Mouse (Mus musculus) urinary bladder, adult 18-20 months (tissue): ENCODE measurements around the gene Kcnc1.

Experiments used
- DNase-seq, 2 experiments: peaks; one replicate each; pipeline ENCODE4 v3.0.0; 2022; ENCODE audit warnings: low spot score in 2 of 2, mixed read lengths in 2 of 2

Gene Kcnc1

GRCm38 (mm10) chr7:46471054-46471737, 74.9 kb downstream of the Kcnc1 start:
- DNase-seq: no peak

DNA sequence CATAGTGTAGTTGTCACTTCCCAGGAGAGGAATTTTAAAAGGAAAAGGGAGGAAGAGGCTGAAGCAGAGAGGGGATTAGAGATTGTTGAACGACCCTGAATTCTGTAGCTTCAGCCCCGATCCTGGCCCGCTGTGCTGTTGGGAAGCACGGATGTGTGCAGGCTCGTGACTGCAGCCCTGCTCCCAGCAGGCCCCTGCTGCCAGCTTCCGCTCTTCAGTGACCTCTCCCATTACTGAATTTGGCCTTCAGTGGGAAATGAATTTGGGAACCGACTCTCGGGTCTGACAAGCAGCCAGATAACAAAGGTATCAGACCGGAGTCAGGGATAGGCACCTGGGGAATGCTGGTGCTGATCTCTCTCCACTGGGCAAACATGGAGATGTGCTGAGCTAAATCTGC, 76.8 kb downstream of the Kcnc1 start:
- no peak for DNase-seq

GRCm38 (mm10) chr7:46475464-46475863, 79.2 kb downstream of the Kcnc1 start:
- no peak for DNase-seq

GRCm38 (mm10) chr7:46477456-46477855, 81.2 kb downstream of the Kcnc1 start:
- no peak for DNase-seq

DNA sequence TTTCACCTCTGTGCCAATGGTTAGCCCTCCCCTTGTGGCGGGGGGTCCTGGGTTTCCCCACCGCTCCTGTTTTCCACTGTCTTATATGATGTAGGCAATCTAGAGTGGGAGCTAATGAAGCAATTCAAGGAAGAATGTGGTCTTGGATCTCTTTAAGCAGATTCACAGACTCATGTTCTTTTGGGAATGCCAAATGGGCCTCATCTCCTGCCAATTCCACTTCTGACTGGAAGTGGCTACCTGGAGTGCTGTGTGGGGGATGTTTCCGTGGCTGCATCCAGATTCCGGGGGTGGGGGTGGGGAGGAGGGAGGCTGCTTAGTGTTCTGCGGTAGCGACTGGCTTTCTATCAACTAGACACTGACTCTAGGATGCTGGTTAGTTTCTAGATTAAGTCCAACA, 83.5 kb downstream of the Kcnc1 start:
- DNase-seq: no peak

GRCm38 (mm10) chr7:46482099-46482531, 85.8 kb downstream of the Kcnc1 start:
- no peak for DNase-seq

DNA sequence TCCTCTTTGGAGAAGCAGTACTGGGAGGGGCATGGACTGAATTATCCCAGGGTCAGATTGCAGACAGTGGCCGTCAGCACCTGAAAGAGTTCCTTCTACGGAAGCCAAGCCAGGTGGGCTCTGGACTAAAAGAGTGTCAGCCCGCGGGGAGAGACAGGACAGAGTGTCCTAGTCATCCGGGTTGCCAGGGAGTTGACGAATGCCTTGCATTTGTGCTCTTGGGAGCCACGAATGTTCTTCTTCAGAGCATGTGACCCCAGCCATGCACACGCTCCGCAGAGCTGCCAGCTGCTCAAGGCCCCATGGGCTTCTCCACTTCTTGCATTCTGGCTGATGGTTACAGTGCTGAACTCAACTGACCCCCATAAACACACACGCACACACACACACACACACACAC, 86.8 kb downstream of the Kcnc1 start:
- no peak for DNase-seq

DNA sequence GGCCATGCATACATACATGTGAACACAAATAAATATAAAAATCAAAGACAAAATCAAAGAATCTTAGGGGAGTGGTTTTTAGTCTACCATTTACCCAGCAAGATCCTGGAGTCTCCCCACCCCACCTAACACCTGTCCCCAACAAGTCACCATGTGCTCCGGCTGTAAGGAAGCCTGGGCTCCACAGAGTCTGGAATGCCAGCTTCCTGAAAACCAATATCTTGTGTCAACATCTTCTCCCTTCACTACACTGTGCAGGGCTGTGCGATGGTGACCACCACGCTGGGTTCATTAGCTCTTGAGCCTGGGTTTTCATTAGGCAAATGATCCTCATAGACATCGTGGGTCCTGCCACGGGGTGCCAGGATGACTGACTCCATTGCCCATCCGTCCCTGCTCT, 87.9 kb downstream of the Kcnc1 start:
- DNase-seq: no peak

GRCm38 (mm10) chr7:46486761-46487160, 90.5 kb downstream of the Kcnc1 start:
- no peak for DNase-seq

DNA sequence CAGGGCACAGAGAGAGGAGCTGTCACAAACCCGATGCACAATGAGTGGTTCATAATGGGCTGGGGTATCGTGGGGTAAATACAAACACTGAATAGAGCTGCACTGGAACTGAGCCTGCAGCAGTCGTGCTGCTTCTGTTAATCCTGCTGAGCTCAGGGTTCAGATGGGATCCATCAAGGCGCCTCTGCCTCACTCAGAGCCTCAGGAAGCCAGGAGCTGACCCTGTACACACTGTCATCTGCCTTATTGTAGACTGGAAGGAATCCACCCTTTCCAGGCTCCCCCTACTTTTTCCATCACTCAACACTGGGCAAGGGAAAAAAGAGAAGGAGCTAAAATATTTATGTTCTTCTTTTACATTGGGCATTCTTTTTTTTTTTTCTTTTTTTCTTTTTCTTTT, 91.1 kb downstream of the Kcnc1 start:
- DNase-seq: no peak
